Mouse (Mus musculus) forebrain, embryonic 13.5 days (tissue): ENCODE measurements around the gene AC131692.1. TPM values are rescaled to one million over a fixed set of nuclear protein-coding genes. Genes with fewer than 3 reads are reported as not detected.

Experiments used
- ATAC-seq: fragments of 200-750 bp; cut with Nextera tagmentation; 2 replicates; pipeline ENCODE4 v1.8.0; 2017
- H3K27ac ChIP-seq: fragments of 300-500 bp; sonication (generic); 2 replicates; pipeline ENCODE4 v1.5.1; 2015; ENCODE audit warnings: inconsistent platforms, mild to moderate bottlenecking, moderate library complexity
- H3K27me3 ChIP-seq: fragments of 300-500 bp; sonication (generic); 2 replicates; pipeline ENCODE4 v1.6.1; 2015; ENCODE audit warnings: mild to moderate bottlenecking, inconsistent platforms
- H3K36me3 ChIP-seq: fragments of 300-500 bp; sonication (generic); 2 replicates; pipeline ENCODE4 v1.6.1; 2015; ENCODE audit warnings: mild to moderate bottlenecking, inconsistent platforms; ENCODE audit not compliant: poor library complexity, severe bottlenecking
- H3K4me1 ChIP-seq: fragments of 300-500 bp; sonication (generic); 2 replicates; pipeline ENCODE4 v1.6.1; 2015; ENCODE audit warnings: inconsistent platforms
- H3K4me2 ChIP-seq: fragments of 300-500 bp; sonication (generic); 2 replicates; pipeline ENCODE4 v1.6.1; 2015; ENCODE audit warnings: inconsistent platforms, mild to moderate bottlenecking, moderate library complexity
- H3K4me3 ChIP-seq: fragments of 300-500 bp; sonication (generic); 2 replicates; pipeline ENCODE4 v1.5.1; 2015; ENCODE audit warnings: mild to moderate bottlenecking, inconsistent platforms
- H3K9ac ChIP-seq: fragments of 300-500 bp; sonication (generic); 2 replicates; pipeline ENCODE4 v1.6.1; 2015; ENCODE audit warnings: mild to moderate bottlenecking, inconsistent platforms
- H3K9me3 ChIP-seq: fragments of 300-500 bp; sonication (generic); replicated peaks from 2 replicates; pipeline ENCODE4 v1.6.1; 2016; ENCODE audit warnings: inconsistent platforms
- WGBS: fragments of 180-500 bp; shearing (Covaris S2); methylation state at CpG from one replicate; pipeline ENCODE4 v1.1.7; 2015; 5-methylcytosine and 5-hydroxymethylcytosine counted together
- polyA plus RNA-seq: library from polyadenylated mRNA; unstranded; fragments of >200 nt; fragmentation: Nextera tagmentation; extraction: Ambion mirVana; gene quantifications from 2 replicates; pipeline ENCODE4 v1.2.1, GENCODE M21; 2015

AC131692.1 gene
- polyA plus RNA-seq, 1 experiment from 2014 or later, result 0.36 TPM

- H3K4me2 ChIP-seq, result no peak overlapping the region
- no peak for ATAC-seq
- no peak overlapping the region for H3K27ac ChIP-seq
- peaks cover 12% of the 10 kb centered on the region for H3K36me3 ChIP-seq
- H3K4me1 ChIP-seq, result no peaks in the 10 kb centered on the region
- H3K9ac ChIP-seq, result peak overlapping the region; percentile 21; the same call in 1 of the 2 replicates
- H3K27me3 ChIP-seq, result no peaks in the 10 kb centered on the region
- H3K4me3 ChIP-seq, result no peak overlapping the region
- H3K9me3 ChIP-seq, result no peaks in the 10 kb centered on the region
- 85% methylated on average over 6 of the region's 6 CpGs for WGBS
Measured at GRCm38 (mm10) chr19:6102169-6102853, 8.1 kb downstream of the AC131692.1 start.

GRCm38 (mm10) chr19:6104476-6104875 is 10.3 kb downstream of the AC131692.1 start:
- no peaks in the 10 kb centered on the region for H3K27me3 ChIP-seq
- 86% methylated on average over 4 of the region's 4 CpGs for WGBS
- no peak for ATAC-seq
- H3K27ac ChIP-seq, result no peak overlapping the region
- H3K4me3 ChIP-seq, result no peak overlapping the region
- no peak overlapping the region for H3K4me2 ChIP-seq
- peaks cover 5% of the 10 kb centered on the region; the same call in 1 of the 2 replicates for H3K36me3 ChIP-seq
- no peaks in the 10 kb centered on the region for H3K4me1 ChIP-seq
- no peaks in the 10 kb centered on the region for H3K9me3 ChIP-seq
- peak overlapping the region; percentile 13; the same call in 1 of the 2 replicates for H3K9ac ChIP-seq

- no peak for ATAC-seq
- 92% methylated on average over 7 of the region's 7 CpGs for WGBS
- Histone ChIP-seq H3K9ac (peak within 1 kb of the TSS; percentile 13; the same call in 1 of the 2 replicates), H3K36me3 (peaks cover 5% of the 10 kb centered on the region; the same call in 1 of the 2 replicates), H3K4me3 (no peak within 1 kb of the TSS), H3K27me3 (no peaks in the 10 kb centered on the region), H3K27ac (no peak within 1 kb of the TSS), H3K9me3 (no peaks in the 10 kb centered on the region), H3K4me1 (no peaks in the 10 kb centered on the region), H3K4me2 (no peak within 1 kb of the TSS)
Measured at GRCm38 (mm10) chr19:6105586-6105985, 11.4 kb downstream of the AC131692.1 start, which contains the start of gene Naaladl1. Gene Naaladl1 (plus strand): TSS chr19:6105782.

GRCm38 (mm10) chr19:6113116-6113515 is 18.9 kb downstream of the AC131692.1 start:
- Histone ChIP-seq H3K4me3 (no peak overlapping the region), H3K4me1 (peaks cover 17% of the 10 kb centered on the region), H3K36me3 (peaks cover 39% of the 10 kb centered on the region), H3K9me3 (no peaks in the 10 kb centered on the region), H3K27me3 (no peaks in the 10 kb centered on the region), H3K4me2 (no peak overlapping the region), H3K27ac (no peak overlapping the region), H3K9ac (no peak overlapping the region)
- ATAC-seq, result no peak
- WGBS, result 84% methylated on average over 6 of the region's 6 CpGs

- Histone ChIP-seq H3K4me1 (peaks cover 30% of the 10 kb centered on the region), H3K4me3 (peak overlapping the region; percentile 61; the same call in 1 of the 2 replicates), H3K27me3 (no peaks in the 10 kb centered on the region), H3K9ac (peak overlapping the region; percentile 90), H3K36me3 (peaks cover 46% of the 10 kb centered on the region), H3K9me3 (no peaks in the 10 kb centered on the region), H3K4me2 (peak overlapping the region; percentile 87), H3K27ac (0 out of 2 replicates have a peak overlapping the region, but pooled peaks have one; percentile 6)
- 93% methylated on average over 15 of the region's 15 CpGs for WGBS
- ATAC-seq, result no peak
Measured at GRCm38 (mm10) chr19:6116113-6116850, 22.1 kb downstream of the AC131692.1 start.

- Histone ChIP-seq H3K4me2 (peak overlapping the region; percentile 87), H3K4me1 (peaks cover 30% of the 10 kb centered on the region), H3K27ac (peak overlapping the region; percentile 92), H3K36me3 (peaks cover 43% of the 10 kb centered on the region), H3K4me3 (peak overlapping the region; percentile 61), H3K27me3 (no peaks in the 10 kb centered on the region), H3K9ac (peak overlapping the region; percentile 90), H3K9me3 (no peaks in the 10 kb centered on the region)
- no peak for ATAC-seq
- WGBS, result 4% methylated on average over 32 of the region's 32 CpGs
Measured at GRCm38 (mm10) chr19:6117346-6117985, 23.2 kb downstream of the AC131692.1 start.

- WGBS, result under 1% methylated on average over 61 of the region's 77 CpGs
- Histone ChIP-seq H3K4me2 (peak within 1 kb of the TSS; percentile 87), H3K4me1 (peaks cover 30% of the 10 kb centered on the region), H3K4me3 (peak within 1 kb of the TSS; percentile 61), H3K36me3 (peaks cover 36% of the 10 kb centered on the region), H3K9ac (peak within 1 kb of the TSS; percentile 90), H3K9me3 (no peaks in the 10 kb centered on the region), H3K27me3 (no peaks in the 10 kb centered on the region), H3K27ac (peak within 1 kb of the TSS; percentile 92)
- ATAC-seq, result peak; percentile 93
Measured at GRCm38 (mm10) chr19:6117986-6118676, 23.9 kb downstream of the AC131692.1 start, which contains the start of gene Sac3d1. Gene Sac3d1 (minus strand): TSS chr19:6118650.

GRCm38 (mm10) chr19:6118677-6119185 is 24.5 kb downstream of the AC131692.1 start:
- H3K4me2 ChIP-seq, result peak overlapping the region; percentile 87
- peaks cover 35% of the 10 kb centered on the region for H3K36me3 ChIP-seq
- H3K4me1 ChIP-seq, result peaks cover 35% of the 10 kb centered on the region
- no peaks in the 10 kb centered on the region for H3K27me3 ChIP-seq
- 1% methylated on average over 8 of the region's 8 CpGs for WGBS
- ATAC-seq, result peak; percentile 55
- peak overlapping the region; percentile 92 for H3K27ac ChIP-seq
- peak overlapping the region; percentile 90 for H3K9ac ChIP-seq
- no peaks in the 10 kb centered on the region for H3K9me3 ChIP-seq
- H3K4me3 ChIP-seq, result peak overlapping the region; percentile 61

GRCm38 (mm10) chr19:6121761-6122160 is 27.5 kb downstream of the AC131692.1 start:
- Histone ChIP-seq H3K36me3 (0 out of 2 replicates have a peak, but pooled peaks cover 7% of the 10 kb centered on the region), H3K27ac (no peak overlapping the region), H3K9me3 (no peaks in the 10 kb centered on the region), H3K4me2 (no peak overlapping the region), H3K4me1 (peaks cover 29% of the 10 kb centered on the region), H3K4me3 (no peak overlapping the region), H3K9ac (0 out of 2 replicates have a peak overlapping the region, but pooled peaks have one; percentile 37), H3K27me3 (no peaks in the 10 kb centered on the region)
- no peak for ATAC-seq
- 39% methylated on average over 19 of the region's 19 CpGs for WGBS

GRCm38 (mm10) chr19:6123330-6123729 is 29.1 kb downstream of the AC131692.1 start:
- H3K4me3 ChIP-seq, result no peak overlapping the region
- WGBS, result 67% methylated on average over 8 of the region's 8 CpGs
- no peak overlapping the region for H3K27ac ChIP-seq
- H3K36me3 ChIP-seq, result 0 out of 2 replicates have a peak, but pooled peaks cover 7% of the 10 kb centered on the region
- no peaks in the 10 kb centered on the region for H3K27me3 ChIP-seq
- no peaks in the 10 kb centered on the region for H3K9me3 ChIP-seq
- H3K9ac ChIP-seq, result no peak overlapping the region
- no peak for ATAC-seq
- H3K4me2 ChIP-seq, result no peak overlapping the region
- H3K4me1 ChIP-seq, result peaks cover 21% of the 10 kb centered on the region

GRCm38 (mm10) chr19:6124898-6125297 is 30.7 kb downstream of the AC131692.1 start:
- Histone ChIP-seq H3K9ac (no peak overlapping the region), H3K4me2 (no peak overlapping the region)
- 71% methylated on average over 2 of the region's 2 CpGs for WGBS

More at GRCm38 (mm10) chr19:6124898-6125297, 30.7 kb downstream of the AC131692.1 start:
- no peaks in the 10 kb centered on the region for H3K27me3 ChIP-seq
- H3K27ac ChIP-seq, result no peak overlapping the region
- no peak overlapping the region for H3K4me3 ChIP-seq
- 0 out of 2 replicates have a peak, but pooled peaks cover 7% of the 10 kb centered on the region for H3K36me3 ChIP-seq
- H3K4me1 ChIP-seq, result peaks cover 12% of the 10 kb centered on the region
- no peaks in the 10 kb centered on the region for H3K9me3 ChIP-seq
- ATAC-seq, result no peak
